Mouse (Mus musculus) hindbrain, embryonic 10.5 days (tissue): Measurements from ENCODE around the gene Exoc2. TPM values are rescaled to one million over a fixed set of nuclear protein-coding genes. Genes with fewer than 3 reads are reported as not detected.

Experiments
- DNase-seq: peaks from one replicate; pipeline ENCODE4 v3.0.0-alpha.2; 2017; ENCODE audit warnings: low spot score
- H3K27ac ChIP-seq: fragments of 300-500 bp; sonication (generic); 2 replicates; pipeline ENCODE4 v1.5.1; 2016; ENCODE audit warnings: mild to moderate bottlenecking, moderate library complexity
- H3K27me3 ChIP-seq: fragments of 300-500 bp; sonication (generic); 2 replicates; pipeline ENCODE4 v1.6.1; 2016; ENCODE audit warnings: mild to moderate bottlenecking; ENCODE audit not compliant: poor library complexity, insufficient read depth, severe bottlenecking
- H3K36me3 ChIP-seq: fragments of 300-500 bp; sonication (generic); 2 replicates; pipeline ENCODE4 v1.6.1; 2016; ENCODE audit warnings: mild to moderate bottlenecking, moderate library complexity
- H3K4me1 ChIP-seq: fragments of 300-500 bp; sonication (generic); replicated peaks from 2 replicates; pipeline ENCODE4 v1.6.1; 2016; ENCODE audit warnings: mild to moderate bottlenecking
- H3K4me3 ChIP-seq: fragments of 300-500 bp; sonication (generic); 2 replicates; pipeline ENCODE4 v1.5.1; 2016; ENCODE audit warnings: mild to moderate bottlenecking, moderate library complexity
- H3K9me3 ChIP-seq: fragments of 300-500 bp; sonication (generic); 2 replicates; pipeline ENCODE4 v1.6.1; 2016; ENCODE audit warnings: mild to moderate bottlenecking, moderate library complexity
- WGBS: fragments of 180-500 bp; shearing (Covaris S2); methylation state at CpG from one replicate; pipeline ENCODE4 v1.1.7; 2016; 5-methylcytosine and 5-hydroxymethylcytosine counted together
- polyA plus RNA-seq: library from polyadenylated mRNA; unstranded; fragments of >200 nt; fragmentation: Nextera tagmentation; extraction: Ambion mirVana; gene quantifications from 2 replicates; pipeline ENCODE4 v1.2.1, GENCODE M21; 2016

The Exoc2 gene
- polyA plus RNA-seq = 35.3 and 37.4 TPM in 2 replicates

GRCm38 (mm10) chr13:30973501-30974246 lies at the start of gene Exoc2, which contains the start of gene Gm5447:
TSS of gene Exoc2 (minus strand) at chr13:30974093.
TSS of gene Gm5447 (plus strand) at chr13:30974204.
- WGBS = 1% methylated on average over 54 of the region's 54 CpGs
- peak within 1 kb of the TSS; percentile 87 for H3K4me3 ChIP-seq
- no peaks in the 10 kb centered on the region for H3K36me3 ChIP-seq
- no peaks in the 10 kb centered on the region for H3K9me3 ChIP-seq
- DNase-seq = peak; percentile 91
- H3K27ac ChIP-seq = peak within 1 kb of the TSS; percentile 96
- peaks cover 12% of the 10 kb centered on the region for H3K4me1 ChIP-seq
- H3K27me3 ChIP-seq = no peaks in the 10 kb centered on the region

- no peaks in the 10 kb centered on the region for H3K36me3 ChIP-seq
- no peaks in the 10 kb centered on the region for H3K9me3 ChIP-seq
- no peak overlapping the region for H3K27ac ChIP-seq
- no peaks in the 10 kb centered on the region for H3K27me3 ChIP-seq
- H3K4me1 ChIP-seq = peaks cover 7% of the 10 kb centered on the region
- WGBS = 73% methylated on average over 3 of the region's 3 CpGs
- DNase-seq = no peak
- H3K4me3 ChIP-seq = no peak overlapping the region
Measured at GRCm38 (mm10) chr13:31023664-31024063, 49.8 kb upstream of the Exoc2 start.

GRCm38 (mm10) chr13:31021927-31022326 lies 48.0 kb upstream of the Exoc2 start:
- Histone ChIP-seq H3K4me3 (no peak overlapping the region), H3K27me3 (no peaks in the 10 kb centered on the region), H3K36me3 (no peaks in the 10 kb centered on the region), H3K27ac (no peak overlapping the region), H3K9me3 (no peaks in the 10 kb centered on the region), H3K4me1 (peaks cover 7% of the 10 kb centered on the region)
- no peak for DNase-seq
- 77% methylated on average over 6 of the region's 6 CpGs for WGBS

- no peaks in the 10 kb centered on the region for H3K27me3 ChIP-seq
- peaks cover 7% of the 10 kb centered on the region for H3K4me1 ChIP-seq
- no peak overlapping the region for H3K4me3 ChIP-seq
- H3K27ac ChIP-seq = no peak overlapping the region
- WGBS = 63% methylated on average over 4 of the region's 4 CpGs
- H3K9me3 ChIP-seq = no peaks in the 10 kb centered on the region
- no peak for DNase-seq
- H3K36me3 ChIP-seq = no peaks in the 10 kb centered on the region
Measured at GRCm38 (mm10) chr13:31021514-31021913, 47.6 kb upstream of the Exoc2 start.

GRCm38 (mm10) chr13:31017545-31017944 lies 43.7 kb upstream of the Exoc2 start:
- Histone ChIP-seq H3K36me3 (no peaks in the 10 kb centered on the region), H3K27me3 (no peaks in the 10 kb centered on the region), H3K9me3 (no peaks in the 10 kb centered on the region), H3K4me3 (no peak overlapping the region), H3K4me1 (peaks cover 7% of the 10 kb centered on the region), H3K27ac (no peak overlapping the region)
- no peak for DNase-seq
- WGBS = 92% methylated on average over 3 of the region's 3 CpGs

GRCm38 (mm10) chr13:31004995-31005394 lies 31.1 kb upstream of the Exoc2 start:
- Histone ChIP-seq H3K4me1 (no peaks in the 10 kb centered on the region), H3K9me3 (no peaks in the 10 kb centered on the region), H3K27me3 (no peaks in the 10 kb centered on the region), H3K27ac (no peak overlapping the region), H3K4me3 (no peak overlapping the region), H3K36me3 (no peaks in the 10 kb centered on the region)
- 79% methylated on average over 4 of the region's 4 CpGs for WGBS
- DNase-seq = no peak

- Histone ChIP-seq H3K36me3 (no peaks in the 10 kb centered on the region), H3K27me3 (no peaks in the 10 kb centered on the region), H3K27ac (no peak overlapping the region), H3K9me3 (no peaks in the 10 kb centered on the region), H3K4me3 (no peak overlapping the region), H3K4me1 (no peaks in the 10 kb centered on the region)
- 60% methylated on average over 12 of the region's 12 CpGs for WGBS
- peak; percentile 13 for DNase-seq
Measured at GRCm38 (mm10) chr13:31004458-31004857, 30.6 kb upstream of the Exoc2 start.

- Histone ChIP-seq H3K27me3 (no peaks in the 10 kb centered on the region), H3K9me3 (no peaks in the 10 kb centered on the region), H3K4me3 (no peak overlapping the region), H3K4me1 (no peaks in the 10 kb centered on the region), H3K36me3 (no peaks in the 10 kb centered on the region), H3K27ac (no peak overlapping the region)
- no peak for DNase-seq
- WGBS = 83% methylated on average over 6 of the region's 6 CpGs
Measured at GRCm38 (mm10) chr13:30999799-31000198, 25.9 kb upstream of the Exoc2 start.

GRCm38 (mm10) chr13:30997526-30998253 lies 23.8 kb upstream of the Exoc2 start:
- DNase-seq = no peak
- Histone ChIP-seq H3K4me1 (no peaks in the 10 kb centered on the region), H3K27me3 (no peaks in the 10 kb centered on the region), H3K9me3 (no peaks in the 10 kb centered on the region), H3K27ac (no peak overlapping the region), H3K4me3 (no peak overlapping the region), H3K36me3 (no peaks in the 10 kb centered on the region)
- 87% methylated on average over 8 of the region's 8 CpGs for WGBS

- DNase-seq = no peak
- H3K36me3 ChIP-seq = no peaks in the 10 kb centered on the region
- 78% methylated on average over 6 of the region's 6 CpGs for WGBS
- no peaks in the 10 kb centered on the region for H3K9me3 ChIP-seq
- peaks cover 5% of the 10 kb centered on the region; the same call in 1 of the 2 replicates for H3K27me3 ChIP-seq
- no peak overlapping the region for H3K4me3 ChIP-seq
- H3K27ac ChIP-seq = no peak overlapping the region
- H3K4me1 ChIP-seq = no peaks in the 10 kb centered on the region
Measured at GRCm38 (mm10) chr13:30994249-30994858, 20.5 kb upstream of the Exoc2 start.

- WGBS = 30% methylated on average over 3 of the region's 3 CpGs
- peaks cover 5% of the 10 kb centered on the region; the same call in 1 of the 2 replicates for H3K27me3 ChIP-seq
- no peaks in the 10 kb centered on the region for H3K9me3 ChIP-seq
- H3K36me3 ChIP-seq = no peaks in the 10 kb centered on the region
- no peak overlapping the region for H3K4me3 ChIP-seq
- H3K4me1 ChIP-seq = no peaks in the 10 kb centered on the region
- peak; percentile 63 for DNase-seq
- H3K27ac ChIP-seq = no peak overlapping the region
Measured at GRCm38 (mm10) chr13:30993819-30994218, 19.9 kb upstream of the Exoc2 start.

- DNase-seq = no peak
- peaks cover 33% of the 10 kb centered on the region for H3K27me3 ChIP-seq
- no peak overlapping the region for H3K4me3 ChIP-seq
- H3K4me1 ChIP-seq = peaks cover 11% of the 10 kb centered on the region
- H3K36me3 ChIP-seq = no peaks in the 10 kb centered on the region
- H3K9me3 ChIP-seq = no peaks in the 10 kb centered on the region
- H3K27ac ChIP-seq = no peak overlapping the region
- 88% methylated on average over 9 of the region's 9 CpGs for WGBS
Measured at GRCm38 (mm10) chr13:30990233-30990632, 16.3 kb upstream of the Exoc2 start.

- H3K36me3 ChIP-seq = no peaks in the 10 kb centered on the region
- no peak overlapping the region for H3K27ac ChIP-seq
- peaks cover 37% of the 10 kb centered on the region for H3K27me3 ChIP-seq
- WGBS = 84% methylated on average over 10 of the region's 10 CpGs
- H3K4me3 ChIP-seq = no peak overlapping the region
- H3K4me1 ChIP-seq = peaks cover 13% of the 10 kb centered on the region
- no peak for DNase-seq
- H3K9me3 ChIP-seq = no peaks in the 10 kb centered on the region
Measured at GRCm38 (mm10) chr13:30989710-30990109, 15.8 kb upstream of the Exoc2 start.
